In genomic region chr4:154630763-154631162, GRCm38 (mm10) we compare ENCODE assay signal across 20 mouse cellular contexts. TPM values are rescaled to one million over a fixed set of nuclear protein-coding genes. Genes with fewer than 3 reads are reported as not detected.
DNase-seq lines count a peak whose midpoint lies in the region; ATAC-seq and TF ChIP-seq lines count a peak whose summit lies in the region.
"Had no signal": no experiment of that assay in that cellular context is flagged by ENCODE, and none has a peak within 500 bp of the region (broad histone marks: within the 10 kb centered on the region; RNA-seq: fewer than 3 reads in every experiment).

No protein-coding gene starts in this region.

- no peak for TF ChIP-seq CTCF in lung, postnatal 0 days (IDR thresholded peaks at IDR 0.05)
- no peak for TF ChIP-seq CTCF in intestine, postnatal 0 days (IDR thresholded peaks at IDR 0.05; ENCODE audit: low read depth)
- no peak for TF ChIP-seq CTCF in stomach, postnatal 0 days (IDR thresholded peaks at IDR 0.05; ENCODE audit: low read depth)

- H3K27ac ChIP-seq in heart, embryonic 16.5 days (ENCODE audit: low read length): no peak overlapping the region
- peak overlapping the region; percentile 63 for H3K27ac ChIP-seq in lung, postnatal 0 days (ENCODE audit: low read length)
- H3K27ac ChIP-seq in intestine, postnatal 0 days (ENCODE audit: low read depth, low read length): no peak overlapping the region; the same call in 1 of the 2 replicates
- peak overlapping the region; percentile 56 for H3K27ac ChIP-seq in stomach, postnatal 0 days (replicated peaks)
- no peak overlapping the region for H3K27ac ChIP-seq in liver, embryonic 12.5 days
- H3K27ac ChIP-seq: heart, embryonic 10.5 days; macrophage; midbrain, embryonic 15.5 days had no signal

- H3K27me3 ChIP-seq in heart, embryonic 16.5 days (ENCODE audit: control insufficient read depth, insufficient read depth, low read length): peaks cover 26% of the 10 kb centered on the region
- H3K27me3 ChIP-seq in lung, postnatal 0 days (replicated peaks; ENCODE audit: insufficient read depth, low read length): peaks cover 24% of the 10 kb centered on the region
- H3K27me3 ChIP-seq in intestine, postnatal 0 days (replicated peaks; ENCODE audit: control insufficient read depth, insufficient read depth, low read length): peaks cover 26% of the 10 kb centered on the region
- H3K27me3 ChIP-seq in stomach, postnatal 0 days (ENCODE audit: control insufficient read depth, insufficient read depth, low read length): no peaks in the 10 kb centered on the region; the same call in 1 of the 2 replicates
- H3K27me3 ChIP-seq in liver, embryonic 12.5 days (replicated peaks): peaks cover 83% of the 10 kb centered on the region

- peaks cover 45% of the 10 kb centered on the region for H3K4me1 ChIP-seq in heart, embryonic 16.5 days (ENCODE audit: control insufficient read depth, insufficient read depth, low read length)
- H3K4me1 ChIP-seq in lung, postnatal 0 days (ENCODE audit: insufficient read depth, low read depth, low read length): peaks cover 10% of the 10 kb centered on the region; the same call in 1 of the 2 replicates
- H3K4me1 ChIP-seq in intestine, postnatal 0 days (replicated peaks; ENCODE audit: control insufficient read depth, insufficient read depth, low read length): 0 out of 2 replicates have a peak, but pooled peaks cover 4% of the 10 kb centered on the region
- H3K4me1 ChIP-seq in stomach, postnatal 0 days (replicated peaks; ENCODE audit: control insufficient read depth, insufficient read depth): no peaks in the 10 kb centered on the region
- H3K4me1 ChIP-seq in liver, embryonic 12.5 days: peaks cover 13% of the 10 kb centered on the region; the same call in 1 of the 2 replicates

- ATAC-seq in heart, embryonic 16.5 days (replicated peaks; ENCODE audit: extremely low read depth, insufficient read depth, low FRiP score): no peak
- ATAC-seq in lung, postnatal 0 days: peak; percentile 61
- ATAC-seq in intestine, postnatal 0 days: no peak
- ATAC-seq in stomach, postnatal 0 days (ENCODE audit: low FRiP score, low TSS enrichment): no peak
- no peak for ATAC-seq in liver, embryonic 12.5 days
- ATAC-seq: midbrain, embryonic 15.5 days had no signal

- H3K4me2 ChIP-seq in heart, embryonic 16.5 days (ENCODE audit: low read depth, low read length): peak overlapping the region; percentile 65
- peak overlapping the region; percentile 44 for H3K4me2 ChIP-seq in lung, postnatal 0 days (replicated peaks; ENCODE audit: low read depth, low read length)
- 0 out of 2 replicates have a peak overlapping the region, but pooled peaks have one; percentile 0 for H3K4me2 ChIP-seq in intestine, postnatal 0 days (replicated peaks; ENCODE audit: low read depth)
- peak overlapping the region; percentile 87 for H3K4me2 ChIP-seq in stomach, postnatal 0 days (replicated peaks; ENCODE audit: low read depth)
- H3K4me2 ChIP-seq in liver, embryonic 12.5 days: no peak overlapping the region
- H3K4me2 ChIP-seq: midbrain, embryonic 15.5 days had no signal

- peak; percentile 65; the same call in 1 of the 2 replicates for TF ChIP-seq EP300 in lung, postnatal 0 days (IDR thresholded peaks at IDR 0.05)
- no peak for TF ChIP-seq EP300 in stomach, postnatal 0 days (optimal IDR thresholded peaks at IDR 0.05)

- no peak overlapping the region for H3K4me3 ChIP-seq in heart, embryonic 16.5 days (ENCODE audit: low read length)
- no peak overlapping the region for H3K4me3 ChIP-seq in lung, postnatal 0 days (ENCODE audit: low read depth, low read length)
- no peak overlapping the region for H3K4me3 ChIP-seq in intestine, postnatal 0 days (ENCODE audit: low read depth, low read length)
- H3K4me3 ChIP-seq in stomach, postnatal 0 days (ENCODE audit: low read depth, low read length): no peak overlapping the region
- H3K4me3 ChIP-seq in liver, embryonic 12.5 days: no peak overlapping the region
- H3K4me3 ChIP-seq: heart, embryonic 10.5 days; midbrain, embryonic 15.5 days had no signal

- WGBS in heart, embryonic 16.5 days: 42% methylated on average over 3 of the region's 3 CpGs
- 26% methylated on average over 3 of the region's 3 CpGs for WGBS in lung, postnatal 0 days
- 23% methylated on average over 3 of the region's 3 CpGs for WGBS in intestine, postnatal 0 days
- 37% methylated on average over 3 of the region's 3 CpGs for WGBS in stomach, postnatal 0 days
- 40% methylated on average over 3 of the region's 3 CpGs for WGBS in liver, embryonic 12.5 days (ENCODE audit: insufficient replicate concordance)

- DNase-seq in heart, postnatal 25 days (ENCODE audit: low spot score): no peak
- DNase-seq in lung, postnatal 0 days (ENCODE audit: low spot score): peak; percentile 76
- DNase-seq in lung, postnatal 10 days: no peak
- DNase-seq in stomach, postnatal 0 days (ENCODE audit: low spot score): peak; percentile 36
- no peak for DNase-seq in layer of hippocampus, postnatal 14 days (ENCODE audit: low spot score in 2 of 2)
- DNase-seq: cerebellum, adult 11-12 months; kidney, adult 11 months; left cerebral cortex, postnatal 4 days; thymus, postnatal 36 days had no signal

- no peaks in the 10 kb centered on the region for H3K36me3 ChIP-seq in heart, embryonic 16.5 days (ENCODE audit: control insufficient read depth, insufficient read depth)
- no peaks in the 10 kb centered on the region for H3K36me3 ChIP-seq in lung, postnatal 0 days (ENCODE audit: insufficient read depth, low read length)
- H3K36me3 ChIP-seq in intestine, postnatal 0 days (ENCODE audit: control insufficient read depth, insufficient read depth): no peaks in the 10 kb centered on the region
- no peaks in the 10 kb centered on the region for H3K36me3 ChIP-seq in stomach, postnatal 0 days (ENCODE audit: control insufficient read depth, insufficient read depth, low read length)
- no peaks in the 10 kb centered on the region for H3K36me3 ChIP-seq in liver, embryonic 12.5 days
- H3K36me3 ChIP-seq: heart, embryonic 10.5 days; midbrain, embryonic 15.5 days had no signal

- intact Hi-C loops in heart, postnatal 25 days (cut with DNase I): loop anchor here (5.0 kb wide), 1 partner anchor 88 kb away; no protein-coding TSS in a partner anchor

- H3K9me3 ChIP-seq in heart, embryonic 16.5 days (replicated peaks; ENCODE audit: control insufficient read depth, low read length): no peaks in the 10 kb centered on the region
- H3K9me3 ChIP-seq in lung, postnatal 0 days (ENCODE audit: low read length): no peaks in the 10 kb centered on the region
- H3K9me3 ChIP-seq in intestine, postnatal 0 days (ENCODE audit: control insufficient read depth): no peaks in the 10 kb centered on the region
- no peaks in the 10 kb centered on the region for H3K9me3 ChIP-seq in stomach, postnatal 0 days (ENCODE audit: control insufficient read depth, low read length)
- H3K9me3 ChIP-seq in liver, embryonic 12.5 days (replicated peaks): no peaks in the 10 kb centered on the region
- H3K9me3 ChIP-seq: heart, embryonic 10.5 days; midbrain, embryonic 15.5 days had no signal

- H3K9ac ChIP-seq in heart, embryonic 16.5 days (ENCODE audit: low read length): no peak overlapping the region
- no peak overlapping the region for H3K9ac ChIP-seq in lung, postnatal 0 days (replicated peaks; ENCODE audit: low read depth)
- no peak overlapping the region for H3K9ac ChIP-seq in intestine, postnatal 0 days (ENCODE audit: low read depth, low read length)
- H3K9ac ChIP-seq in stomach, postnatal 0 days (ENCODE audit: low read length): no peak overlapping the region
- H3K9ac ChIP-seq in liver, embryonic 12.5 days: no peak overlapping the region
- H3K9ac ChIP-seq: midbrain, embryonic 15.5 days had no signal

RNA-seq across cellular contexts. Expression of gene Prdm16, which starts 5.9 kb away (rescaled TPM):
- 18.2 and 21.9 TPM in 2 replicates for polyA plus RNA-seq in heart, embryonic 16.5 days (2015; fragmentation: Nextera tagmentation; extraction: Ambion mirVana)
- 10 to 100 TPM; 12.9 to 13.4 TPM for total RNA-seq in heart, postnatal 25 days (2021)
- 15.2 and 19.2 TPM in 2 replicates for polyA plus RNA-seq in lung, postnatal 0 days (2015; fragmentation: Nextera tagmentation; extraction: Ambion mirVana)
- 8.7 and 9.0 TPM in 2 replicates for polyA plus RNA-seq in intestine, postnatal 0 days (2015; fragmentation: Nextera tagmentation; extraction: Ambion mirVana)
- 15.6 and 18.5 TPM in 2 replicates for polyA plus RNA-seq in stomach, postnatal 0 days (2015; fragmentation: Nextera tagmentation; extraction: Ambion mirVana)
- polyA plus RNA-seq in liver, embryonic 12.5 days (2016; fragmentation: Nextera tagmentation; extraction: Ambion mirVana): 2.4 and 2.7 TPM in 2 replicates
- 10 to 100 TPM; 12.0 to 15.3 TPM for total RNA-seq in layer of hippocampus, postnatal 14 days (2021)
- total RNA-seq: MEL had no signal

RNA-seq across cellular contexts. Expression of gene Actrt2, which starts 36.9 kb away (rescaled TPM):
- not detected in 2 replicates for polyA plus RNA-seq in heart, embryonic 16.5 days (2015; fragmentation: Nextera tagmentation; extraction: Ambion mirVana)
- not detected for total RNA-seq in heart, postnatal 25 days (2021)
- not detected in 2 replicates for polyA plus RNA-seq in lung, postnatal 0 days (2015; fragmentation: Nextera tagmentation; extraction: Ambion mirVana)
- not detected in 2 replicates for polyA plus RNA-seq in intestine, postnatal 0 days (2015; fragmentation: Nextera tagmentation; extraction: Ambion mirVana)
- not detected in 2 replicates for polyA plus RNA-seq in stomach, postnatal 0 days (2015; fragmentation: Nextera tagmentation; extraction: Ambion mirVana)
- not detected in 2 replicates for polyA plus RNA-seq in liver, embryonic 12.5 days (2016; fragmentation: Nextera tagmentation; extraction: Ambion mirVana)
- not detected for total RNA-seq in layer of hippocampus, postnatal 14 days (2021)
- total RNA-seq: gastrocnemius, adult 8-10 months; layer of hippocampus, adult 8-10 months; left cerebral cortex, postnatal 4 days; MEL had no signal
- polyA plus RNA-seq: cortical plate, adult 2 months; heart, embryonic 10.5 days; macrophage; midbrain, embryonic 15.5 days; neural tube, embryonic 11.5 days had no signal

Comparison
In these comparisons a context has a peak if more than half of its experiments do, and no peak if none do; other contexts are left out.
1. DNase-seq: peak in lung, postnatal 0 days (single experiment) and stomach, postnatal 0 days (single experiment); none in heart, postnatal 25 days (single experiment), lung, postnatal 10 days (single experiment) and layer of hippocampus, postnatal 14 days (0 of 2).
2. H3K27ac ChIP-seq: peak in lung, postnatal 0 days (single experiment) and stomach, postnatal 0 days (single experiment); none in heart, embryonic 16.5 days (single experiment), intestine, postnatal 0 days (single experiment) and liver, embryonic 12.5 days (single experiment).